Mouse (Mus musculus) lung, adult 2 months (tissue): ENCODE data around the gene Pak1. TPM values are rescaled to one million over a fixed set of nuclear protein-coding genes. Genes with fewer than 3 reads are reported as not detected.

Experiments
- DNase-seq: peaks from one replicate; pipeline ENCODE4 v3.0.0; 2022
- H3K4me1 ChIP-seq: fragments of 200-500 bp; 2 replicates; pipeline ENCODE4 v1.6.1; 2011; ENCODE audit warnings: low read length; ENCODE audit not compliant: control insufficient read depth, insufficient read depth
- H3K4me3 ChIP-seq: fragments of 200-500 bp; replicated peaks from 2 replicates; pipeline ENCODE3; 2011; ENCODE audit warnings: low read depth, mild to moderate bottlenecking, control low read depth, low read length; ENCODE audit errors: extremely low read depth
- CTCF ChIP-seq: fragments of 200-500 bp; IDR thresholded peaks from 2 replicates; pipeline ENCODE4 v1.5.1; 2011; ENCODE audit warnings: mild to moderate bottlenecking, low read length, control low read depth; ENCODE audit not compliant: insufficient read depth
- POLR2A ChIP-seq: fragments of 200-500 bp; IDR thresholded peaks from 2 replicates; pipeline ENCODE4 v1.6.1; 2011; ENCODE audit warnings: low read depth, mild to moderate bottlenecking, control low read depth, low read length, borderline replicate concordance; ENCODE audit errors: extremely low read depth
- WGBS: fragments of 180-500 bp; shearing (Covaris S2); methylation state at CpG from one replicate; pipeline ENCODE4 v1.1.7; 2018; 5-methylcytosine and 5-hydroxymethylcytosine counted together
- polyA plus RNA-seq: library from polyadenylated mRNA; depleted of rRNA; stranded (reverse); fragments of >200 nt; gene quantifications from 2 replicates; pipeline ENCODE4 v1.2.3, GENCODE M21; 2012

The Pak1 gene
- polyA plus RNA-seq, 1 experiment: 7.5 TPM

- whole genome bisulfite sequencing: 64% methylated on average over 18 of the region's 18 CpGs
- no peak for TF ChIP-seq CTCF
- TF ChIP-seq POLR2A: no peak
- no peaks in the 10 kb centered on the region for H3K4me1 ChIP-seq
- DNase-seq: no peak
- H3K4me3 ChIP-seq: no peak overlapping the region
These were observed 31.1 kb upstream of the Pak1 start for GRCm38 (mm10) chr7:97756967-97757881.

DNA sequence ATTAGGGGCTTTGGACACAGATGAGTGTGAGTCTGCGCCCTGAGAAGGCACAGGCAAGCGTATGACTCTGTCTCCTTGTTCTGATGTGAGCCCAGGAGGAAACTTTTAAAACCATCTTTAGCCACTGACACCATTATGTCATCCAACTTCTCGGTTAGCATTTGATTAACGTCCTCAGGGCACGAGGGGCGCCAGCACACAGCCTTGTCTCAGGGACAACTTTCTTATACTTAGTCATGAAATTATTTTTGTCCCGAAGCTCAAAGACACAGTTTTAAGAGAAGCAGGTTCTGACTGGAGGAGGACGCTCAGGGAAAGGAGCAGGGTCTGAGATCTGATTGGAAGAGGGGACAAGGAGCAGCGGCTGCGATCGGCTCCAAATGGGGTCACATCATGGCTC, 23.8 kb upstream of the Pak1 start:
- H3K4me1 ChIP-seq: no peaks in the 10 kb centered on the region
- TF ChIP-seq CTCF: no peak
- no peak for TF ChIP-seq POLR2A
- WGBS: 71% methylated on average over 11 of the region's 11 CpGs
- no peak for DNase-seq
- H3K4me3 ChIP-seq: no peak overlapping the region

GRCm38 (mm10) chr7:97765181-97765962, 23.0 kb upstream of the Pak1 start:
- no peaks in the 10 kb centered on the region for H3K4me1 ChIP-seq
- 75% methylated on average over 21 of the region's 21 CpGs for WGBS
- DNase-seq: no peak
- no peak overlapping the region for H3K4me3 ChIP-seq
- no peak for TF ChIP-seq CTCF
- no peak for TF ChIP-seq POLR2A

DNA sequence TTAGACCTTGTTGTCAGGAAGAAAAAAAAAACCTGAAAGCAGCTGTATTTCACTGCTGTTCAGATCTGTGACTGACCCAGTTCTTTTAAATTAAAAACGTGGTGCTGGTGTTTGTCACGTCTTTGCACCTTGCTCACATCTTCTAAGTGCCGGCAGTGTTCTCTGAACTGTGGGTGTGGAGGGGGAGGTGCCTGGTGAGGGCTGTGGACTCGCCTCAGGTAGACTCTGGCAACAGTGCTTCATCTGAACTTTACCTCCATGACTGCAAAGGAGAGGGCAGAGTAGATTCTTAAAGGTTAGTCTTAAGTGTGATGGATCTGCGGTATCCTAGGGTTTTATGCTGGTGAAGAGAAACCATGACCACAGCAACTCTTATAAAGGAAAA, 22.4 kb upstream of the Pak1 start:
- no peak overlapping the region for H3K4me3 ChIP-seq
- WGBS: 75% methylated on average over 5 of the region's 5 CpGs
- TF ChIP-seq CTCF (no peak), POLR2A (no peak)
- DNase-seq: no peak
- no peaks in the 10 kb centered on the region for H3K4me1 ChIP-seq

DNA sequence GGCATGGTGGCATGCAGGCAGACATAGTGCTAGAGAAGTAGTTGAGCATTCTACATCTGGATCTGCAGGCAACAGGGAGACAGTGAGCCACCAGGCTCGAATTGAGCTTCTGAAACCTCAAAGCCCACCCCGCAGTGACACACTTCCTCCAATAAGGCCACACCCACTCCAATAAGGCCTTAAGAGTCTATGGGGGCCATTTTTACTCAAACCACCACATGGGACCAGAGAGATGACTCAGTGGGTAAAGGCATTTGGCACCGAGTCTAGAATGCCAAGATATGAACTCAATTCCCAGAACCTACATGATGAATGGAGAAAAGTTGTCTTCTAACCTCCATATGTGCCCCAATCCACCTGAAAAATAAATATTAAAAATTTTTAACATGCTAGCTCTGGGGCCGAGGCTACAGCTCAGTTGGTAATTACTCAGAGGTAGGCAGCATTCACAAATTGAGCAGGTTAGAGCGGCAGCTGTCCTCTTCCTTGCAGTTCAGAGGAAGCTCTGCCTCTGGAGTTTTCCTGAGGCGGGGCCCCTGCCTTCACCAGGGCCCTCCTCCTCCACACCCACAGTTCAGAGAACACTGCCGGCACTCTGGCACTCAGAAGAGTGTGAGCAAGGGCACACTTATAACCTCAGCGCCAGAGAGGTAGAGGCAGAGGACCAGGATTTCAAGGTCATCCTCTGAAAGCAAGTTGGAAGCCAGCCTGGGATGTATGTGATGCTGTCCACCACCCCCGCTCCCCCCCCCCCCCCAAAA, 21.8 kb upstream of the Pak1 start:
- no peaks in the 10 kb centered on the region for H3K4me1 ChIP-seq
- no peak for DNase-seq
- 61% methylated on average over 9 of the region's 9 CpGs for WGBS
- no peak overlapping the region for H3K4me3 ChIP-seq
- no peak for TF ChIP-seq POLR2A
- no peak for TF ChIP-seq CTCF

DNA sequence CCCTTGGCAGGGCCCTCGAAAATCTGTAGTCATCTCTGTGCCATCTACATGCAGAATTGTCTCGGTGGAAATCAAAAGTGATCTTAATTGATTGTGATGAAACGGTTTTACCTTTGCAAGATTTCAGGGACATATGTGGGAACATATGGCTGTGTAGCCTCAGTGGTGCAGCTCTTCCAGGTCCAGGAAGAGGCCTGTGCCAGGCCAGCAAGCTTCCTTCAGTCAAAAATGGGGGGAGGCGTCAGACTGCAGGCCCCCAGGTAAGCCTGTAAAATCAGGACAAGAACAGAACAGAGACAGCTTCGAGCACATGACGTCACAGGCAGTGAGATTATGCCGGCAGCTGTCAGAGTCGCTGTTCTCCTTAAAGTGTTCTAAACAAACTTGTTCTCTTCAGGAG, 20.5 kb upstream of the Pak1 start:
- no peak overlapping the region for H3K4me3 ChIP-seq
- 58% methylated on average over 8 of the region's 8 CpGs for WGBS
- DNase-seq: no peak
- TF ChIP-seq CTCF: no peak
- no peak for TF ChIP-seq POLR2A
- no peaks in the 10 kb centered on the region for H3K4me1 ChIP-seq

DNA sequence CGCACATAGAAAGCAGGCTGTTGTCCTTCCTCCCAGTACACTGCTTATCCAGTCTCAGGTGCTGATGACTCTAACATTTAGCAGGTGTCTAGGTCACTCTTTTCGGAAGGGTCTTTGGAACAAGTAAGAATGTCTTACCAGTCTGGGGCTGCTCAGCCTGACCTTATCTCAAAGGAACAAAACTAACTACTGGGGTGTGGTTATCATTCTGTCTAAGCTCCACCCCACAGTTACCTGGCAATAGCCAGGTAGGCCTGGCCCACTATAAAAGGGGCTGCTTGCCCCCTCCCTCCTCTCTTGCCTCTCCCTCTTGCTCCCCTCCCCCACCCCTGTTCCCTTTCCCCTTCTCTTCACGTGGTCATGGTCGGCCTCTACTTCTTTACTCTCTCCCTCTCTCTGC, 19.3 kb upstream of the Pak1 start:
- no peak for TF ChIP-seq CTCF
- no peak for TF ChIP-seq POLR2A
- 79% methylated on average over 4 of the region's 4 CpGs for WGBS
- Histone ChIP-seq H3K4me3 (no peak overlapping the region), H3K4me1 (no peaks in the 10 kb centered on the region)
- DNase-seq: no peak

- WGBS: 60% methylated on average over 6 of the region's 6 CpGs
- no peak overlapping the region for H3K4me3 ChIP-seq
- TF ChIP-seq POLR2A (no peak), CTCF (no peak)
- no peak for DNase-seq
- no peaks in the 10 kb centered on the region for H3K4me1 ChIP-seq
These were observed 17.3 kb upstream of the Pak1 start for GRCm38 (mm10) chr7:97770841-97771620.
